Mouse (Mus musculus): ENCODE measurements around the gene Cdc27. TPM values are rescaled to one million over a fixed set of nuclear protein-coding genes. Genes with fewer than 3 reads are reported as not detected.
"Not testable (repeated sequence)": the region's sequence is repeated elsewhere in the genome, so short reads cannot be mapped to it uniquely, and the experiment has no call there.

Gene Cdc27
- polyA plus RNA-seq, 1 experiment from 2014 or later, result 18.4 TPM

- no peak overlapping the region for H3K4me2 ChIP-seq (replicated peaks; ENCODE audit: low read depth, low read length)
- H3K9ac ChIP-seq (replicated peaks; ENCODE audit: low read depth), result no peak overlapping the region
- H3K4me1 ChIP-seq (ENCODE audit: insufficient read depth, low read depth, low read length), result 0 out of 2 replicates have a peak, but pooled peaks cover 2% of the 10 kb centered on the region
- no peaks in the 10 kb centered on the region for H3K36me3 ChIP-seq (ENCODE audit: insufficient read depth, low read length)
- no peak for ATAC-seq
- no peak overlapping the region for H3K27ac ChIP-seq (ENCODE audit: low read length)
- no peak for DNase-seq (ENCODE audit: low spot score)
- no peak for TF ChIP-seq CTCF (IDR thresholded peaks at IDR 0.05)
- TF ChIP-seq EP300 (IDR thresholded peaks at IDR 0.05), result no peak
- H3K4me3 ChIP-seq (ENCODE audit: low read depth, low read length), result no peak overlapping the region
- 24% methylated on average over 2 of the region's 2 CpGs for WGBS
- no peaks in the 10 kb centered on the region for H3K9me3 ChIP-seq (ENCODE audit: low read length)
- H3K27me3 ChIP-seq (replicated peaks; ENCODE audit: insufficient read depth, low read length), result no peaks in the 10 kb centered on the region
Measured at GRCm38 (mm10) chr11:104572566-104572965, 22.1 kb upstream of the Cdc27 start.

- TF ChIP-seq EP300 (IDR thresholded peaks at IDR 0.05) (no peak), CTCF (IDR thresholded peaks at IDR 0.05) (no peak)
- no peaks in the 10 kb centered on the region for H3K27me3 ChIP-seq (replicated peaks; ENCODE audit: insufficient read depth, low read length)
- H3K9me3 ChIP-seq (ENCODE audit: low read length), result no peaks in the 10 kb centered on the region
- H3K36me3 ChIP-seq (ENCODE audit: insufficient read depth, low read length), result no peaks in the 10 kb centered on the region
- no peak for ATAC-seq
- H3K27ac ChIP-seq (ENCODE audit: low read length), result no peak overlapping the region
- no peak overlapping the region for H3K4me2 ChIP-seq (replicated peaks; ENCODE audit: low read depth, low read length)
- no peak overlapping the region for H3K4me3 ChIP-seq (ENCODE audit: low read depth, low read length)
- no peak for DNase-seq (ENCODE audit: low spot score)
- 45% methylated on average over 7 of the region's 7 CpGs for WGBS
- no peak overlapping the region for H3K9ac ChIP-seq (replicated peaks; ENCODE audit: low read depth)
- 0 out of 2 replicates have a peak, but pooled peaks cover 4% of the 10 kb centered on the region for H3K4me1 ChIP-seq (ENCODE audit: insufficient read depth, low read depth, low read length)
Measured at GRCm38 (mm10) chr11:104572091-104572490, 21.7 kb upstream of the Cdc27 start.

- 1% methylated on average over 28 of the region's 28 CpGs for WGBS
- ATAC-seq, result peak; percentile 56
Measured at GRCm38 (mm10) chr11:104571373-104571772, 21.0 kb upstream of the Cdc27 start.

GRCm38 (mm10) chr11:104570515-104570914 is 20.1 kb upstream of the Cdc27 start:
- H3K27ac ChIP-seq (ENCODE audit: low read length); H3K27me3 ChIP-seq (replicated peaks; ENCODE audit: insufficient read depth, low read length); H3K4me3 ChIP-seq (ENCODE audit: low read depth, low read length); H3K4me1 ChIP-seq (ENCODE audit: insufficient read depth, low read depth, low read length); H3K9me3 ChIP-seq (ENCODE audit: low read length); H3K9ac ChIP-seq (replicated peaks; ENCODE audit: low read depth); DNase-seq (ENCODE audit: low spot score); H3K4me2 ChIP-seq (replicated peaks; ENCODE audit: low read depth, low read length); H3K36me3 ChIP-seq (ENCODE audit: insufficient read depth, low read length); ATAC-seq: not testable (repeated sequence)
- 66% methylated on average over 8 of the region's 8 CpGs for WGBS

More at GRCm38 (mm10) chr11:104571373-104571772, 21.0 kb upstream of the Cdc27 start:
- not testable (repeated sequence) for H3K36me3 ChIP-seq (ENCODE audit: insufficient read depth, low read length); H3K27ac ChIP-seq (ENCODE audit: low read length); H3K27me3 ChIP-seq (replicated peaks; ENCODE audit: insufficient read depth, low read length); H3K4me1 ChIP-seq (ENCODE audit: insufficient read depth, low read depth, low read length); H3K9me3 ChIP-seq (ENCODE audit: low read length); H3K9ac ChIP-seq (replicated peaks; ENCODE audit: low read depth)
- H3K4me3 ChIP-seq (ENCODE audit: low read depth, low read length), result peak overlapping the region; percentile 28
- peak overlapping the region; percentile 51 for H3K4me2 ChIP-seq (replicated peaks; ENCODE audit: low read depth, low read length)
- DNase-seq (ENCODE audit: low spot score), result peak; percentile 52

GRCm38 (mm10) chr11:104568326-104568725 is 17.9 kb upstream of the Cdc27 start:
- Histone ChIP-seq H3K36me3 (ENCODE audit: insufficient read depth, low read length) (no peaks in the 10 kb centered on the region), H3K27ac (ENCODE audit: low read length) (no peak overlapping the region), H3K4me3 (ENCODE audit: low read depth, low read length) (no peak overlapping the region), H3K4me2 (replicated peaks; ENCODE audit: low read depth, low read length) (no peak overlapping the region; the same call in 1 of the 2 replicates), H3K9me3 (ENCODE audit: low read length) (no peaks in the 10 kb centered on the region), H3K9ac (replicated peaks; ENCODE audit: low read depth) (no peak overlapping the region), H3K27me3 (replicated peaks; ENCODE audit: insufficient read depth, low read length) (no peaks in the 10 kb centered on the region), H3K4me1 (ENCODE audit: insufficient read depth, low read depth, low read length) (0 out of 2 replicates have a peak, but pooled peaks cover 4% of the 10 kb centered on the region)
- peak; percentile 76 for ATAC-seq
- WGBS, result 60% methylated on average over 4 of the region's 4 CpGs
- peak; percentile 57 for DNase-seq (ENCODE audit: low spot score)
- no peak for TF ChIP-seq CTCF (IDR thresholded peaks at IDR 0.05)
- peak; percentile 41; the same call in 1 of the 2 replicates for TF ChIP-seq EP300 (IDR thresholded peaks at IDR 0.05)

- Histone ChIP-seq H3K9me3 (ENCODE audit: low read length) (no peaks in the 10 kb centered on the region), H3K9ac (replicated peaks; ENCODE audit: low read depth) (no peak overlapping the region), H3K4me3 (ENCODE audit: low read depth, low read length) (no peak overlapping the region), H3K27ac (ENCODE audit: low read length) (no peak overlapping the region), H3K4me1 (ENCODE audit: insufficient read depth, low read depth, low read length) (0 out of 2 replicates have a peak, but pooled peaks cover 4% of the 10 kb centered on the region), H3K4me2 (replicated peaks; ENCODE audit: low read depth, low read length) (no peak overlapping the region; the same call in 1 of the 2 replicates), H3K27me3 (replicated peaks; ENCODE audit: insufficient read depth, low read length) (no peaks in the 10 kb centered on the region), H3K36me3 (ENCODE audit: insufficient read depth, low read length) (no peaks in the 10 kb centered on the region)
- DNase-seq (ENCODE audit: low spot score) (no peak), ATAC-seq (no peak)
- TF ChIP-seq CTCF (IDR thresholded peaks at IDR 0.05), result no peak
- TF ChIP-seq EP300 (IDR thresholded peaks at IDR 0.05), result no peak
- WGBS, result 67% methylated on average over 9 of the region's 9 CpGs
Measured at GRCm38 (mm10) chr11:104567736-104568135, 17.3 kb upstream of the Cdc27 start.

- Histone ChIP-seq H3K9ac (replicated peaks; ENCODE audit: low read depth) (no peak overlapping the region), H3K36me3 (ENCODE audit: insufficient read depth, low read length) (no peaks in the 10 kb centered on the region), H3K27ac (ENCODE audit: low read length) (no peak overlapping the region), H3K4me2 (replicated peaks; ENCODE audit: low read depth, low read length) (no peak overlapping the region), H3K4me3 (ENCODE audit: low read depth, low read length) (no peak overlapping the region), H3K27me3 (replicated peaks; ENCODE audit: insufficient read depth, low read length) (no peaks in the 10 kb centered on the region), H3K4me1 (ENCODE audit: insufficient read depth, low read depth, low read length) (0 out of 2 replicates have a peak, but pooled peaks cover 4% of the 10 kb centered on the region), H3K9me3 (ENCODE audit: low read length) (no peaks in the 10 kb centered on the region)
- no peak for DNase-seq (ENCODE audit: low spot score)
- ATAC-seq, result no peak
- 79% methylated on average over 2 of the region's 2 CpGs for WGBS
- TF ChIP-seq EP300 (IDR thresholded peaks at IDR 0.05), result no peak
- TF ChIP-seq CTCF (IDR thresholded peaks at IDR 0.05), result no peak
Measured at GRCm38 (mm10) chr11:104566796-104567195, 16.4 kb upstream of the Cdc27 start.

Data from lung, postnatal 0 days (tissue).